Mouse (Mus musculus): ENCODE data around the gene Micall1. TPM values are rescaled to one million over a fixed set of nuclear protein-coding genes. Genes with fewer than 3 reads are reported as not detected.
A peak's percentile ranks its signal among the peaks of the same experiment; 100 is the strongest.

Micall1 gene
- polyA plus RNA-seq, 1 experiment from 2014 or later: 6.6 TPM

- Histone ChIP-seq H3K9ac (ENCODE audit: low read depth, low read length) (no peak overlapping the region), H3K27ac (no peak overlapping the region), H3K36me3 (ENCODE audit: insufficient read depth, low read length) (peaks cover 58% of the 10 kb centered on the region), H3K4me1 (replicated peaks; ENCODE audit: insufficient read depth, low read length) (no peaks in the 10 kb centered on the region), H3K9me3 (replicated peaks; ENCODE audit: low read length) (no peaks in the 10 kb centered on the region), H3K27me3 (ENCODE audit: insufficient read depth, low read length) (no peaks in the 10 kb centered on the region), H3K4me3 (replicated peaks; ENCODE audit: low read depth, low read length) (no peak overlapping the region), H3K4me2 (ENCODE audit: low read length) (no peak overlapping the region)
- no peak for TF ChIP-seq CTCF (IDR thresholded peaks at IDR 0.05; ENCODE audit: low read depth)
- ATAC-seq (replicated peaks; ENCODE audit: low FRiP score, low read depth): no peak
- DNase-seq (ENCODE audit: low spot score): no peak
- WGBS: 82% methylated on average over 6 of the region's 6 CpGs
Measured at GRCm38 (mm10) chr15:79123751-79124150, 15.1 kb downstream of the Micall1 start.

GRCm38 (mm10) chr15:79124331-79124875 is 15.7 kb downstream of the Micall1 start:
- Histone ChIP-seq H3K4me2 (ENCODE audit: low read length) (no peak overlapping the region), H3K9me3 (replicated peaks; ENCODE audit: low read length) (no peaks in the 10 kb centered on the region), H3K27ac (no peak overlapping the region), H3K4me3 (replicated peaks; ENCODE audit: low read depth, low read length) (no peak overlapping the region), H3K36me3 (ENCODE audit: insufficient read depth, low read length) (peaks cover 58% of the 10 kb centered on the region), H3K4me1 (replicated peaks; ENCODE audit: insufficient read depth, low read length) (no peaks in the 10 kb centered on the region), H3K9ac (ENCODE audit: low read depth, low read length) (no peak overlapping the region), H3K27me3 (ENCODE audit: insufficient read depth, low read length) (no peaks in the 10 kb centered on the region)
- ATAC-seq (replicated peaks; ENCODE audit: low FRiP score, low read depth) (no peak), DNase-seq (ENCODE audit: low spot score) (no peak)
- WGBS: 82% methylated on average over 10 of the region's 10 CpGs
- no peak for TF ChIP-seq CTCF (IDR thresholded peaks at IDR 0.05; ENCODE audit: low read depth)

GRCm38 (mm10) chr15:79126217-79126932 is 17.7 kb downstream of the Micall1 start:
- no peak overlapping the region for H3K27ac ChIP-seq
- no peak overlapping the region for H3K4me2 ChIP-seq (ENCODE audit: low read length)
- ATAC-seq (replicated peaks; ENCODE audit: low FRiP score, low read depth): no peak
- peak; percentile 77 for TF ChIP-seq CTCF (IDR thresholded peaks at IDR 0.05; ENCODE audit: low read depth)
- no peak overlapping the region for H3K9ac ChIP-seq (ENCODE audit: low read depth, low read length)
- H3K9me3 ChIP-seq (replicated peaks; ENCODE audit: low read length): no peaks in the 10 kb centered on the region
- no peak overlapping the region for H3K4me3 ChIP-seq (replicated peaks; ENCODE audit: low read depth, low read length)
- peaks cover 66% of the 10 kb centered on the region for H3K36me3 ChIP-seq (ENCODE audit: insufficient read depth, low read length)
- H3K27me3 ChIP-seq (ENCODE audit: insufficient read depth, low read length): no peaks in the 10 kb centered on the region
- peak; percentile 54 for DNase-seq (ENCODE audit: low spot score)
- WGBS: 81% methylated on average over 13 of the region's 13 CpGs
- no peaks in the 10 kb centered on the region for H3K4me1 ChIP-seq (replicated peaks; ENCODE audit: insufficient read depth, low read length)

- no peaks in the 10 kb centered on the region for H3K9me3 ChIP-seq (replicated peaks; ENCODE audit: low read length)
- H3K4me1 ChIP-seq (replicated peaks; ENCODE audit: insufficient read depth, low read length): 0 out of 2 replicates have a peak, but pooled peaks cover 4% of the 10 kb centered on the region
- DNase-seq (ENCODE audit: low spot score) (no peak), ATAC-seq (replicated peaks; ENCODE audit: low FRiP score, low read depth) (no peak)
- 93% methylated on average over 12 of the region's 12 CpGs for WGBS
- H3K9ac ChIP-seq (ENCODE audit: low read depth, low read length): no peak overlapping the region
- H3K27ac ChIP-seq: no peak overlapping the region
- no peak overlapping the region for H3K4me3 ChIP-seq (replicated peaks; ENCODE audit: low read depth, low read length)
- peaks cover 70% of the 10 kb centered on the region for H3K36me3 ChIP-seq (ENCODE audit: insufficient read depth, low read length)
- TF ChIP-seq CTCF (IDR thresholded peaks at IDR 0.05; ENCODE audit: low read depth): no peak
- H3K27me3 ChIP-seq (ENCODE audit: insufficient read depth, low read length): no peaks in the 10 kb centered on the region
- no peak overlapping the region for H3K4me2 ChIP-seq (ENCODE audit: low read length)
Measured at GRCm38 (mm10) chr15:79127101-79127500, 18.4 kb downstream of the Micall1 start.

GRCm38 (mm10) chr15:79128208-79128607 is 19.5 kb downstream of the Micall1 start:
- peak; percentile 62 for TF ChIP-seq CTCF (IDR thresholded peaks at IDR 0.05; ENCODE audit: low read depth)
- Histone ChIP-seq H3K4me3 (replicated peaks; ENCODE audit: low read depth, low read length) (no peak overlapping the region), H3K4me1 (replicated peaks; ENCODE audit: insufficient read depth, low read length) (0 out of 2 replicates have a peak, but pooled peaks cover 4% of the 10 kb centered on the region), H3K36me3 (ENCODE audit: insufficient read depth, low read length) (peaks cover 68% of the 10 kb centered on the region), H3K27me3 (ENCODE audit: insufficient read depth, low read length) (no peaks in the 10 kb centered on the region), H3K27ac (no peak overlapping the region), H3K4me2 (ENCODE audit: low read length) (no peak overlapping the region), H3K9ac (ENCODE audit: low read depth, low read length) (no peak overlapping the region), H3K9me3 (replicated peaks; ENCODE audit: low read length) (no peaks in the 10 kb centered on the region)
- ATAC-seq (replicated peaks; ENCODE audit: low FRiP score, low read depth) (no peak), DNase-seq (ENCODE audit: low spot score) (no peak)
- 98% methylated on average over 5 of the region's 5 CpGs for WGBS

GRCm38 (mm10) chr15:79129311-79129710 is 20.6 kb downstream of the Micall1 start:
- no peaks in the 10 kb centered on the region for H3K9me3 ChIP-seq (replicated peaks; ENCODE audit: low read length)
- ATAC-seq (replicated peaks; ENCODE audit: low FRiP score, low read depth) (no peak), DNase-seq (ENCODE audit: low spot score) (no peak)
- no peak for TF ChIP-seq CTCF (IDR thresholded peaks at IDR 0.05; ENCODE audit: low read depth)
- no peak overlapping the region for H3K9ac ChIP-seq (ENCODE audit: low read depth, low read length)
- WGBS: 54% methylated on average over 7 of the region's 7 CpGs
- no peak overlapping the region for H3K27ac ChIP-seq
- no peaks in the 10 kb centered on the region for H3K27me3 ChIP-seq (ENCODE audit: insufficient read depth, low read length)
- H3K4me3 ChIP-seq (replicated peaks; ENCODE audit: low read depth, low read length): no peak overlapping the region
- H3K4me2 ChIP-seq (ENCODE audit: low read length): no peak overlapping the region
- peaks cover 73% of the 10 kb centered on the region for H3K36me3 ChIP-seq (ENCODE audit: insufficient read depth, low read length)
- 0 out of 2 replicates have a peak, but pooled peaks cover 4% of the 10 kb centered on the region for H3K4me1 ChIP-seq (replicated peaks; ENCODE audit: insufficient read depth, low read length)

Measured in kidney, postnatal 0 days (tissue).